In the genomic region with DNA sequence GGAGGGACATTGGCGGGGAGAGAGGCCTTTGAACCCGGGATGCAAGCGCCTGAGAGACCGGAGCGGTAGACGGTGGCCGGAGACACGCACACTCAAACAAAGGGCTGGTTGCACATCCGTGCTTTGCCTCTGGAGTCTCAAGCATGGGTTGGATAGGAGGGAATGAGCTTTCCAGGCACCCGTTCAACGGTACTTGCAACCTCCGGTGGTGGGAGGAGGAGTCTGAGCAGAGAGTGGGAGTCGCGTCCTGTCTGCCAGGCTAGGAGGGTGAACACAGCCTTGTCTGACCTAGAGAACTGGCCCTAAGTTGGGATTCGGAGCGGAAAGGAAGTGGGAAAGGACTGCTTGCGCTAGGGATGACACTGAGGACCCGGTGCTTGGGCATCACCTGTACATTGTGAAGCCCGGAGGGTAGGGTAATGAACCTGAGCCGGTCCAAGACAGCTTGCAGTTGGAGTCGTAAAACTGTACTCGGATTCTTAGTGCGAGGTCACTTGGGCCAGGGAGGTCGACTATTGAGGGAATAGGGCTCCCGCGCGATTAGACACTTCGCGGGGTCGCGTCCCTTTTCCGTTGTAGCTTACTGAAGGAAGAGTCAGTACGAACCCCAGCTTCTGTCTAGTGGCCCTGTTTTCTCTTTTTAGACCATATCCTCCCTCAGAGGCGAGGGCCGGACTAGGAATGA, we compare ENCODE assay signal across 7 mouse cellular contexts. TPM values are rescaled to one million over a fixed set of nuclear protein-coding genes. Genes with fewer than 3 reads are reported as not detected.
DNase-seq lines count a peak whose midpoint lies in the region; ATAC-seq lines count a peak whose summit lies in the region.

No protein-coding gene starts in this region.

- DNase-seq in adrenal gland, adult 18-20 months (ENCODE audit: low spot score in 2 of 2), result peak; percentile 59
- DNase-seq in cerebellum, postnatal 36 days, result peak; percentile 62 to 65
- peak; percentile 81 to 83 for DNase-seq in frontal cortex, postnatal 36 days (ENCODE audit: low spot score in 2 of 2)
- DNase-seq in left cerebral cortex, adult 18-20 months (ENCODE audit: low spot score in 2 of 2), result peak; percentile 76 to 85
- peak; percentile 79 for DNase-seq in lung, postnatal 25 days (ENCODE audit: low spot score)
- peak; percentile 87 to 91 for DNase-seq in right cerebral cortex, postnatal 10 days (ENCODE audit: low spot score in 2 of 2)

- no peaks in the 10 kb centered on the region for H3K27me3 ChIP-seq in hindbrain, embryonic 15.5 days

- H3K4me2 ChIP-seq in hindbrain, embryonic 15.5 days, result peak overlapping the region; percentile 75

- WGBS in hindbrain, embryonic 15.5 days, result under 1% methylated on average over 35 of the region's 35 CpGs

- H3K36me3 ChIP-seq in hindbrain, embryonic 15.5 days, result peaks cover 30% of the 10 kb centered on the region

- peak overlapping the region; percentile 96 for H3K27ac ChIP-seq in hindbrain, embryonic 15.5 days (replicated peaks)

- H3K9ac ChIP-seq in hindbrain, embryonic 15.5 days, result peak overlapping the region; percentile 95

- no peaks in the 10 kb centered on the region for H3K9me3 ChIP-seq in hindbrain, embryonic 15.5 days

- ATAC-seq in hindbrain, embryonic 15.5 days (ENCODE audit: low FRiP score, low read depth), result peak; percentile 68

- peak overlapping the region; percentile 80 for H3K4me3 ChIP-seq in hindbrain, embryonic 15.5 days

- peaks cover 54% of the 10 kb centered on the region for H3K4me1 ChIP-seq in hindbrain, embryonic 15.5 days (replicated peaks)

RNA-seq across cellular contexts. Expression of gene Fads1, which starts 0.8 kb away (rescaled TPM):
- 1,000 to 10,000 TPM in 1 of 2 experiments, 100 to 1,000 TPM in 1; 659 to 1,051 TPM for total RNA-seq in adrenal gland, adult 18-20 months (2021)
- polyA plus RNA-seq in hindbrain, embryonic 15.5 days (2015; fragmentation: Nextera tagmentation; extraction: Ambion mirVana), result 155 and 160 TPM in 2 replicates
- total RNA-seq in left cerebral cortex, adult 18-20 months (2021), result 100 to 1,000 TPM; 171 to 184 TPM

RNA-seq across cellular contexts. Expression of gene Tmem258, which starts 20.4 kb away (rescaled TPM):
- total RNA-seq in adrenal gland, adult 18-20 months (2021), result 100 to 1,000 TPM; 139 to 159 TPM
- 330 and 360 TPM in 2 replicates for polyA plus RNA-seq in hindbrain, embryonic 15.5 days (2015; fragmentation: Nextera tagmentation; extraction: Ambion mirVana)
- total RNA-seq in left cerebral cortex, adult 18-20 months (2021), result 10 to 100 TPM; 68.6 to 71.2 TPM

RNA-seq across cellular contexts. Expression of gene Fen1, which starts 20.5 kb away (rescaled TPM):
- 10 to 100 TPM in 1 of 2 experiments, 1 to 10 TPM in 1; 7.1 to 12.4 TPM for total RNA-seq in adrenal gland, adult 18-20 months (2021)
- 28.0 and 28.2 TPM in 2 replicates for polyA plus RNA-seq in hindbrain, embryonic 15.5 days (2015; fragmentation: Nextera tagmentation; extraction: Ambion mirVana)
- total RNA-seq in left cerebral cortex, adult 18-20 months (2021), result 10 to 100 TPM; 12.1 to 14.1 TPM

RNA-seq across cellular contexts. Expression of gene Myrf, which starts 57.1 kb away (rescaled TPM):
- total RNA-seq in adrenal gland, adult 18-20 months (2021), result 1 to 10 TPM; 2.1 to 2.8 TPM
- polyA plus RNA-seq in hindbrain, embryonic 15.5 days (2015; fragmentation: Nextera tagmentation; extraction: Ambion mirVana), result 0.76 and 0.92 TPM in 2 replicates
- 10 to 100 TPM; 14.1 to 17.2 TPM for total RNA-seq in left cerebral cortex, adult 18-20 months (2021)

Comparison
In these comparisons a context has a peak if more than half of its experiments do, and no peak if none do; other contexts are left out.
1. Peak in every context shown above with its lines: DNase-seq, ATAC-seq, H3K4me3 ChIP-seq and H3K27ac ChIP-seq.